Mouse (Mus musculus): ENCODE data around the gene Gm7361. TPM values are rescaled to one million over a fixed set of nuclear protein-coding genes. Genes with fewer than 3 reads are reported as not detected.

Gene Gm7361
- not detected for total RNA-seq (2023)

GRCm38 (mm10) chr5:26257391-26257790 is at the start of gene Gm7361:
TSS of gene Gm7361 (plus strand) at chr5:26257691.

Other genes with a start within 250 kb of the Gm7361 start
- gene Gm5862, start 234.8 kb upstream of the Gm7361 start, total RNA-seq (2023): not detected
- not detected for gene Speer4a, start 218.1 kb upstream of the Gm7361 start, total RNA-seq (2023)
- not detected for gene Gm7347, start 199.1 kb upstream of the Gm7361 start, total RNA-seq (2023)
- not detected for gene Gm10471, start 168.4 kb upstream of the Gm7361 start, total RNA-seq (2023)
- gene 5031410I06Rik, start 152.3 kb upstream of the Gm7361 start, total RNA-seq (2023): not detected
- gene Gm10220, start 136.3 kb upstream of the Gm7361 start, total RNA-seq (2023): not detected

All from neutrophil, adult 59 days (primary cell).